Mouse (Mus musculus) ES-Bruce4 (cell line): ENCODE results near the gene Hdac1.

Experiments
- CTCF ChIP-seq: IDR thresholded peaks from one replicate; pipeline ENCODE4 v1.8.1; 2011; ENCODE audit warnings: low read depth, low read length
- EP300 ChIP-seq: IDR thresholded peaks from 2 replicates; pipeline ENCODE4 v1.6.1; 2011; ENCODE audit warnings: low read depth, low read length; ENCODE audit not compliant: insufficient read depth
- POLR2A ChIP-seq: IDR thresholded peaks from one replicate; pipeline ENCODE4 v1.8.1; 2011; ENCODE audit warnings: low read length; ENCODE audit not compliant: insufficient read depth

DNA sequence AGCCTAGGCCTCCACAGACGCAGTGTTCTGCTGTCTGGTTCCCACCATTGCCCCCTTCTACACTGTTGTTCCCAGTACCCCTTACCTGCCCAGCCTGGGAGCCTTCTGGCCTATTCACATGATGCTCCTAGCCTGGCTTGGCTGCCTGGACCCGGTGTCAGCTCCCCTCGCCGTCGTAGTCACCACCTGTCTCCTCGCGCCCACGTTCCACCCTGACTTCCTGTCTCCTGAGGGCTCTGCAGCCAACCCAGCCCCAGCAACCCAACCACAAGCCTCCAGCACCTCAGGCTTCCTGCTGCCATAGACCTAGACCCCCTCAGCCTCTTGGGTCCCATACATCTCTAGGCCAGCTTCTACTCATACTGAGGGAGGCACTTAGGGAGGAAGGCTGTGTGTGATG is 30.9 kb upstream of the Hdac1 start, which contains the start of gene Lck:
- no peak for TF ChIP-seq POLR2A
- no peak for TF ChIP-seq CTCF
- TF ChIP-seq EP300 = no peak
